Mouse (Mus musculus) common myeloid progenitor, adult 5-6 weeks (primary cell): ENCODE results near the gene Ash1l. TPM values are rescaled to one million over a fixed set of nuclear protein-coding genes. Genes with fewer than 3 reads are reported as not detected.

Source experiments
- total RNA-seq: library from RNA; stranded (forward); fragments of 200-1000, 187-1606 nt; gene quantifications from 2 replicates; pipeline ENCODE4 v1.2.3, GENCODE M21; 2017

Ash1l gene
- total RNA-seq, 1 experiment from 2014 or later: 37.4 TPM

Other genes starting within 250 kb of the Ash1l start
- 15.3 TPM in 2 replicates for gene Rit1, start 233.8 kb upstream of the Ash1l start, total RNA-seq
- 0.82 and 1.3 TPM in 2 replicates for gene Syt11, start 175.5 kb upstream of the Ash1l start, total RNA-seq
- gene Gon4l, start 115.4 kb upstream of the Ash1l start, total RNA-seq: 30.3 and 38.0 TPM in 2 replicates
- gene Msto1, start 36.6 kb upstream of the Ash1l start, total RNA-seq: 34.5 and 46.1 TPM in 2 replicates
- gene Dap3, start 559 bp downstream of the Ash1l start, total RNA-seq: 93.1 and 111 TPM in 2 replicates
- gene Rusc1, start 142.7 kb downstream of the Ash1l start, total RNA-seq: 15.8 and 18.3 TPM in 2 replicates
- gene Gm43738, start 150.5 kb downstream of the Ash1l start, total RNA-seq: not detected in 2 replicates
- gene Fdps, start 151.3 kb downstream of the Ash1l start, total RNA-seq: 102 and 103 TPM in 2 replicates
- 44.1 and 92.6 TPM in 2 replicates for gene Pklr, start 185.5 kb downstream of the Ash1l start, total RNA-seq
- gene Hcn3, start 209.6 kb downstream of the Ash1l start, total RNA-seq: 0.37 and 0.53 TPM in 2 replicates
- gene Clk2, start 214.2 kb downstream of the Ash1l start, total RNA-seq: 48.5 and 80.8 TPM in 2 replicates
- 29.2 and 46.9 TPM in 2 replicates for gene Scamp3, start 226.9 kb downstream of the Ash1l start, total RNA-seq
- gene Fam189b, start 232.5 kb downstream of the Ash1l start, total RNA-seq: 4.5 and 8.6 TPM in 2 replicates